8 mouse cellular contexts compared by ENCODE assay signal in genomic region chr2:165529106-165529505, GRCm38 (mm10). TPM values are rescaled to one million over a fixed set of nuclear protein-coding genes. Genes with fewer than 3 reads are reported as not detected.
DNase-seq lines count a peak whose midpoint lies in the region; ATAC-seq and TF ChIP-seq lines count a peak whose summit lies in the region.

No protein-coding gene starts in this region.

- H3K36me3 ChIP-seq in embryonic facial prominence, embryonic 14.5 days (ENCODE audit: control insufficient read depth, insufficient read depth, low read length): no peaks in the 10 kb centered on the region

- no peak overlapping the region for H3K4me2 ChIP-seq in embryonic facial prominence, embryonic 14.5 days (ENCODE audit: low read depth, low read length)

- TF ChIP-seq POLR2A in bone marrow macrophage, adult 2 months (IDR thresholded peaks at IDR 0.05; ENCODE audit: borderline replicate concordance, low read depth, low read length): no peak

- H3K4me1 ChIP-seq in bone marrow macrophage, adult 2 months (ENCODE audit: control insufficient read depth, insufficient read depth, low read length): no peaks in the 10 kb centered on the region
- no peaks in the 10 kb centered on the region for H3K4me1 ChIP-seq in embryonic facial prominence, embryonic 14.5 days (ENCODE audit: control insufficient read depth, insufficient read depth, low read length)

- ATAC-seq in CD4-positive, CD25-positive, alpha-beta regulatory T cell, adult 4 months: no peak
- ATAC-seq in embryonic facial prominence, embryonic 14.5 days (ENCODE audit: low read depth): no peak

- no peak overlapping the region for H3K27ac ChIP-seq in bone marrow macrophage, adult 2 months (ENCODE audit: insufficient read depth, low read depth, low read length)
- no peak overlapping the region for H3K27ac ChIP-seq in embryonic facial prominence, embryonic 14.5 days (replicated peaks; ENCODE audit: low read depth, low read length)

- DNase-seq in CD4-positive, CD25-positive, alpha-beta regulatory T cell, adult 2 months (ENCODE audit: low read depth, low spot score): peak; percentile 70
- DNase-seq in B cell, adult 2 months: peak; percentile 63 to 68
- DNase-seq in embryonic facial prominence, embryonic 14.5 days (ENCODE audit: low spot score): peak; percentile 53
- peak; percentile 76 to 79 for DNase-seq in kidney, postnatal 4 days
- peak; percentile 37 for DNase-seq in lung, postnatal 36 days
- peak; percentile 84 for DNase-seq in right cerebral cortex, postnatal 4 days

- H3K9me3 ChIP-seq in embryonic facial prominence, embryonic 14.5 days (ENCODE audit: control insufficient read depth, low read length): no peaks in the 10 kb centered on the region

- H3K27me3 ChIP-seq in embryonic facial prominence, embryonic 14.5 days (replicated peaks; ENCODE audit: control insufficient read depth, insufficient read depth, low read length): no peaks in the 10 kb centered on the region; the same call in 1 of the 2 replicates

- no peak overlapping the region for H3K9ac ChIP-seq in embryonic facial prominence, embryonic 14.5 days (ENCODE audit: low read depth, low read length)

- peak; percentile 96 for TF ChIP-seq CTCF in bone marrow macrophage, adult 2 months (IDR thresholded peaks at IDR 0.05; ENCODE audit: low read depth, low read length)

- no peak overlapping the region for H3K4me3 ChIP-seq in bone marrow macrophage, adult 2 months (ENCODE audit: insufficient read depth, low read length)
- H3K4me3 ChIP-seq in embryonic facial prominence, embryonic 14.5 days (ENCODE audit: low read depth, low read length): no peak overlapping the region

- WGBS in embryonic facial prominence, embryonic 14.5 days: 8% methylated on average over 8 of the region's 8 CpGs

RNA-seq across cellular contexts. Expression of gene Slc2a10, which starts 25.5 kb away (rescaled TPM):
- polyA plus RNA-seq in CD4-positive, CD25-positive, alpha-beta regulatory T cell, adult 4 months (2017; shearing (Covaris generic)): not detected
- 0.15 TPM in 1 of 2 replicates, not detected in the other for polyA plus RNA-seq in bone marrow macrophage, adult 2 months (2012; ENCODE audit: insufficient read depth, insufficient read length, missing spikeins)
- polyA plus RNA-seq in embryonic facial prominence, embryonic 14.5 days (2014; fragmentation: Nextera tagmentation; extraction: Ambion mirVana): 10.4 and 11.7 TPM in 2 replicates

RNA-seq across cellular contexts. Expression of gene Trp53rka, which starts 36.0 kb away (rescaled TPM):
- 1 to 10 TPM; 4.1 to 4.7 TPM for polyA plus RNA-seq in CD4-positive, CD25-positive, alpha-beta regulatory T cell, adult 4 months (2017; shearing (Covaris generic))
- 8.9 and 11.2 TPM in 2 replicates for polyA plus RNA-seq in bone marrow macrophage, adult 2 months (2012; ENCODE audit: insufficient read depth, insufficient read length, missing spikeins)
- polyA plus RNA-seq in embryonic facial prominence, embryonic 14.5 days (2014; fragmentation: Nextera tagmentation; extraction: Ambion mirVana): 32.8 and 35.4 TPM in 2 replicates

RNA-seq across cellular contexts. Expression of gene Slc13a3, which starts 56.1 kb away (rescaled TPM):
- polyA plus RNA-seq in CD4-positive, CD25-positive, alpha-beta regulatory T cell, adult 4 months (2017; shearing (Covaris generic)): under 1 TPM in 1 of 2 experiments, not detected in 1; 0.32 TPM
- polyA plus RNA-seq in bone marrow macrophage, adult 2 months (2012; ENCODE audit: insufficient read depth, insufficient read length, missing spikeins): 12.6 and 15.2 TPM in 2 replicates
- polyA plus RNA-seq in embryonic facial prominence, embryonic 14.5 days (2014; fragmentation: Nextera tagmentation; extraction: Ambion mirVana): 1.6 and 1.9 TPM in 2 replicates
